Mouse (Mus musculus): ENCODE data around the gene Samd8.

Gene Samd8

DNA sequence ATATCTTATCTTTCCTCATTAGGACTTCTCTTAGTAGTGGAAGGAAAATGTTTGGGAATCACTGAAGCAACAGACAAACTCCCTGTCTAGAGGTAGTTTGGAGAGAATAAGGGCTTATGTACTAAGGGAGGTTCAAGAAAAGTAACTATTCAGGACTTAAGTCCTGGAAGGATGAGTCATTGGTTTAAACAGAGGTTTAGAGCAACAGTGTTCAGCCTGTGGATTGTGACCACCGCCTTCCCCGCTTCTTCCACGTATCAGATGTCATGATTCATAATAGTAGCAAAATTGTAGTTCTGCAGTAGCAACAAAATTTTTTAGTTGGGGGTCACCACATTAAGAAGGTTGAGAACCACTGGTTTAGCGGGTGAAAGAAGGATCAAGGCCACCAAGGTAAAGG lies 50.3 kb downstream of the Samd8 start:
- DNase-seq (ENCODE audit: low spot score) = no peak

DNA sequence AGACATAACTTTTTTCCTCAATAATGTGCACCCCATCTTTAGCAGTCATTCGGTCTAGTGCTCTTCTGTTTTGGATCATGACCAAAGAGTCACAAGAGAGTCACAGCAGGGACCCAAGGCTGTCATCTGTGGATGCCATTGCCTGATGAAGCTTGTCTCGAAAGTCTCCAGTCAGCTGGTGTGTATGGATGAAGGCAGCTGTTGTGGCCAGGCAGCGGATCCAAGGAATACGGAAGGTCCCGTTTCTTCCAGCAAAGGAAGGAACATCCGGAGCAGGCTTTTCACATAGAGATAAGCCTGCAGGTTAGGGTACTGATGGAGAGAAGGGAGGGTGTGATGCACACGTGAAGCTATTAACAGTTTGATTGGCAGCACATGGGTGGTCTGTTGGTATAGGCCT lies 51.3 kb downstream of the Samd8 start:
- DNase-seq (ENCODE audit: low spot score) = no peak

DNA sequence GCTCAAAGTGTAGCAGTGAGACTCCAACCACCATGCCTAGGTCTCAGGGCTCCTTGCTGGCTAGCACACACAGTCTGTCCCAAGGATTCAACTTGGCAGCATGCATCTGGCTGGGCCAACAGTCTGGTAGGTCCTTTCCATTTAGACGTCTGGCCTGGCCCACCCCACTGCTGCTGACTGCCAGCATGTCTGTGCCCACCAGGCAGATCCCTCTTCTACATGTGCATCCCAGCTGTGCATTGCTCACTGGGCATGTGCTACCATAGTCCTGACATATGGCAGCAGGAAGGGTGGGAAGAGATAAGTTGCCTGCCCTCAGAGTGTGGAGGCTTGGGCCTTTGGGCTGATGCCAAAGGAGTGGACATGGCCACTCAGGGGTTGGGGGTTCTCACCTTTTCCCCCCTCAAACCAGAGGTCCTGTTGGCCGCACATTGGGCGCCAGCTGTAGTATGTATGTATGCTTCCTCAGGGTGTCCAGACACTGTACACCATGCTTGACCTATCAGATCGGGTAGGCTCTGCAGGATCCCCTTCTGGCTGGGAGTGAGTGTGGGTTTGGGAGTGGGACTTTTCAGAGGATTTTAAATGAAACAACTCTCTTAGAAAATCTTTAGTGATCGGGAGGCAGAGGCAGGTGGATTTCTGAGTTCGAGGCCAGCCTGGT lies 52.3 kb downstream of the Samd8 start:
- DNase-seq (ENCODE audit: low spot score) = no peak

DNA sequence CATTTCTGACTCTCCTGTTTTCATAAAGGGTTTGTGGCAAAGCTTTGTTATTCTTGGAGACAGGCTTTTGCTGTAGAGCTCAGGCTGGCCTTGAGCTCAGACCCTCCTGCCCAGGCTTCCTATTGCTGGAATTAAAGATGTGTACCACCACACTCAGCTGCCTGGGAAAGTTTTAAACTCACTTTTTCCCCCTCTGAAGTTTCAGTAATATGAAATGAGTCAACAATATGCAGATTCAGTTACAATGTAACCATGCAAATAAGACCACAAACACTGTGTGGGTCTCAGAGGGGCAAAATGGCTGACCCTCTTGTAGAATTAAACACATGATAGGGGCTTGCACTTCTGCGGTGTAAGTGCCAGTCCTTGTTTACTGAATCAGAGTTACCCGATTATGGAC lies 55.9 kb downstream of the Samd8 start:
- no peak for DNase-seq (ENCODE audit: low spot score)

DNA sequence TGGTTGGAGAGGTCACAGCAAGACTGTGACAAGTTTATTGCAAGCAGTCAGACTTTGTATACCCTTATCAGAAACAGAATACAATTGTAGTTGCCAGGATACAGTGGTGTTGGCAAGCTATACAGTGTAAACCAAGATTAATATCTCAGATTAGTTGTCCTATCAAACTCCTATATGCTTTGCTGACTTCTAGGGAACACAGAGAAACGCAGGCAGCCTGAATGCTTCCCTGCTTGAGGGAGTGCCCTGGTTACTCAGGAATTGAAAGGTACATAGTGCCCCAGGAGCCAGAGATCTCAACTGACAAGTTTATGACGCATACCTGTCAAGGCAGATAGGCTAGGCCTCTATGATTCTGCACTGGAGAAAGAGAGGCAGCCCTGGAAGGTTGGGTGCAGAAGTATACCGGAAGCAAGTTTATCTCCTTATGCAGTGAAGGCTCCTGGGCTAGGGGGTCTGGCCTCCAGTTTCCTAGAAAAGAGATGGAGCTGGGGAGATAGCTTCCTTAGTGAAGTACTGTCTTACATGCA lies 56.4 kb downstream of the Samd8 start:
- peak; percentile 70 for DNase-seq (ENCODE audit: low spot score)

DNA sequence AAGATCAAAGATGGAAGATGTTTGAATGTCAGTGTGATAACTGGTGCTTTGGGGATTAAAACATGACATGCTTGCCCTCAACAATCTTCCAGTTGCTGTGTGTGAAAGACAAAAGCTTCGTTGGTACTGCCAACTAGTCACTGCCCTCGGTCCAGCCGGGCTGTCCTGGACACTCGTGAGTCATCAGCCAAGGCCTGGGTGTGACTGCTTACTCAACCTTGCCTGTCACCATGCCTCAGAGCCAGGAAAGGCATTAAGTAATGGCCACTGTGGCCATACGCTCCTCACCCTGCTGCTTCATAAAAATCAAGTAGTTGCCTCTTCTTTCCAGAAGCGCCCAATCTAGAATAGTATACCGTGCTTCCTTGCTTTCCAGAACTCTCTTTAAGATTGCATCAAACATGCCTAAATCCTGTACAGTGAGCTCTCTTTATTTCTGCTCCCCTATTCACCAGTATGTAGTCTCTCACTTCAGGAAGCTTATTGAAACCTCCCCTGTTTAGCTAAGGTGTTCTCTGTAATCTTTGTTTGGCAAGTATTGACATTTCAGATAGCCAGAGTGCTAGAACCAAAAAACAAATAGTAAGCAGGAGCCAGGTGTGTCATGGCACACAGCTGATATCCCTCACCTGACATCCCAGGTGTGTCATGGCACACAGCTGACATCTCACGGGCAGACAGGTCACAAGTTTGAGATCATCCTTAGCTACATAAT lies 58.0 kb downstream of the Samd8 start:
- no peak for DNase-seq (ENCODE audit: low spot score)

DNA sequence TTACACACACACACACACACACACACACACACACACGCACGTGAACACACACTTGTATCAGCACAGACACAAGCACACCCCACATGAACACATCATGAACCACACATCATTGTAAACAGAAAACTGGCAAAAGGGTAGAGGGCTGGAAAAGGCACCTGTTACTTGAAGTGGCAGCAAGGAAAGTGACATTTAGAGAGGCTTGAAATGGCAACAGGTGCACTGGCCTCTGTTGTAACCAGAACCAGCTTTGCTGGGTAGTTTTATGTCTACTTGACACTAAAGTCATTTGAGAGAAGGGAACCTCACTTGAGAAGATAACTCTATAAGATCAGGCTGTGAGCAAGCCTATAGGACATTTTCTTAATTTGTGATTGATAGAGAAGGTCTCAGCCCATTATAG lies 59.1 kb downstream of the Samd8 start:
- DNase-seq (ENCODE audit: low spot score) = no peak

DNA sequence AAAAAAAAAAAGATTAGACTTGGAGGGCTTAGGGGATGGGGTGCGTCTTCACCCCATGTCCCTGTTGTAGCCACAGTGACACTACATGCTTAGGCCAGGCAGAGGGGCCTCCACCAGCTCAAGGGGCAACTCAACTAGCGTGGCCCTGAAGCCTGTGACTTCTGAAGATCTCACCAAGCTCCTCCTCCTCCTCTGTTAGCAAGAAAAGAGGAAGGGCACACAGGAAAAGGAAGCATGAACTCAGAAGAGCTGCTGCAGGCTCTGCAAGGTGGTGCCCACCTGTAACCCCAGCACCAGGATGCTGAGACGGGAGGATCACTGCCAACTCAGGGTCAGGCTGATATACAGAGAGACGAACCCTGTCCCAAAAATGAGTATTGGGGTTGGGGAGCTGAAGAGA lies 61.0 kb downstream of the Samd8 start:
- no peak for DNase-seq (ENCODE audit: low spot score)

DNA sequence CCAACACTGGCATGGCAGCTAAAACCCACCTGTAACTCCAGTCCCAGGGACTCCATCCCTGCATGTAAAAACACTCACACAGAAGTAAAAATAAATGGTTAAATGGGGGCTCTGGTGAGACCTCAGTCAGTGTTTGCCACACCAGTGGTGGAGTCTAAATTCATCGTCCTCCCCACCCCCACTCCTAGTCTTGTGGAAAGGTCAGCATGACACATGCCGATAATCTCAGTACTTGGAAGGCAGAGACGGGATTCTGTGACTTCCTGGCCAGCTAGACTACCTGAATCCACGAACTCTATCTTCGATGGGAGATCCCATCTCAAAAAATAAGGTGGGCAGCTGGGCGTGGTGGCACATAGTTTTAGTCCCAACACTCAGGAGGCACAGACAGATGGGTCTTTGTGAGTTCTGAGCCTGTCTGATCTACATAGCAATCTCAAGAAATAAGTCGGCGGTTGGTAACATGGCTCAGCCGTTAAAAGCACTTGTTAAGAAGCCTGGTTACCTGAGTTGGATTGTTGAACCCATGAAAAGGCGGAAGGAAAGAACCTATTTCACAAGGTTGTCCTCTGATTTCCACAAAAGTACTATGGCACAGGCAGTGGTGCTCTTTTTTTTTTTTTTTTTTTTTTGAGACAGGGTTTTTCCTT lies 61.5 kb downstream of the Samd8 start:
- no peak for DNase-seq (ENCODE audit: low spot score)

DNA sequence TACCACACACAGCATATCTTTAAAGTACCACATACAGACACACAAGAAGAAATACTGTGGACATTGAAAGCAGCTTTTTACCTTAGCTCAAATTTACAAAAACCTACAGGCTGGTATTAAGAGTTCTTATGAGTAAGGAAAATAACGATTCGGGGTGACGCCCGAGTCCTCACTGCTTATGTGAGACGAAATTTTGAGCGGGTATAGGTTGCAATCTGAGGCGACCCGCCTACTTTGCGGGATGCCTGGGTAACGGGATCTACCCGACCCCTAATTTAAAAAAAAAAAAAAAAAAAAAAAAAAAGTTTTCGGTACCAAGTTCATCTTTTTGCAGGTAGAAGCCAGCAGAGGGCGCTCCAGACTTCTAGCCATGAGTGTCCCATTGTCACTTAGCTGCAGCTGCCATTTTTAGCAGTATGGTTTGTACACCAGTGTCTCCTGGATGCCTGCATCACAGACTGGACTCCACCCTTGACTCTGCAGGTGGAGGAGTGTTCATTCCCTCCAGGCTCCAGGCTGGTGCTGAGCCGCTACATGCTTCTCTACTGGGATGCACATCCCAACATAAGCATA lies 62.3 kb downstream of the Samd8 start:
- peak; percentile 89 for DNase-seq (ENCODE audit: low spot score)

DNA sequence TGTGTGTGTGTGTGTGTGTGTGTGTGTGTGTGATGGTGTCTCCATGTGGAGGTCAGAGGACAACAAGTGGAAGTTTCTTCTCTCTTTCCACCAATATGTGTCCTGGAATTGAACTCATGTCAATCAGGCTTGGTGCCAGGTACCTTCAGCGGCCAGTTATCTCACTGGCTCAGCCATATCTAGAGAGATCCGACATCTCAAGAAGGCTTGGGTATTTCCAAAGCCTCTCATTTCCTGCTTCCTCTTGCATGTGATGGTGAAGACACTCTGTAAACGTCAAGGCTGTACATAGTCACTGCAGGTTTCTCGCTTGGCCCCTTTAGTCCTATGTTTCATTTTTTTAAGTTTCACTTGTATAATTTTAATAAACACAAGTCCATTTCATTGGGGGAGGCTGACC lies 62.9 kb downstream of the Samd8 start:
- no peak for DNase-seq (ENCODE audit: low spot score)

DNA sequence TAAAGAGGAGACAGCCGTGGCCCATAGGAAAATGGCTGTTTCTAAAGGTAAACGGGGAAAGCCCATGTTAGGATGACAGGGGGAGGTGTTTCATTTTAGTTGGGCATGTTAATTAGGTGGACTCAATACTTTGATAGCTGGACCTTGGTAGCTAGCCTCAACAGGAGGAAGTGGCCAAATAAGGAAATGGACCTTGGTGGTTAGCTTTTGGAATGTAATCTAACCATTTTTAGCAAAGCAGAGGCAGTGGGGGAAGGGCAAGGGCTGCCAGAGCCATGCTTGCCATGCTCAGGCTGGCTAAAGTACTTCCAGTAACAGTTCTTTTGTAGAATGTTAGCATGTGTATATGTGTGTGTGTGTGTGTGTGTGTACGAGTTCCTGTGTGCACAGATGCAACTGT lies 63.5 kb downstream of the Samd8 start:
- no peak for DNase-seq (ENCODE audit: low spot score)

DNA sequence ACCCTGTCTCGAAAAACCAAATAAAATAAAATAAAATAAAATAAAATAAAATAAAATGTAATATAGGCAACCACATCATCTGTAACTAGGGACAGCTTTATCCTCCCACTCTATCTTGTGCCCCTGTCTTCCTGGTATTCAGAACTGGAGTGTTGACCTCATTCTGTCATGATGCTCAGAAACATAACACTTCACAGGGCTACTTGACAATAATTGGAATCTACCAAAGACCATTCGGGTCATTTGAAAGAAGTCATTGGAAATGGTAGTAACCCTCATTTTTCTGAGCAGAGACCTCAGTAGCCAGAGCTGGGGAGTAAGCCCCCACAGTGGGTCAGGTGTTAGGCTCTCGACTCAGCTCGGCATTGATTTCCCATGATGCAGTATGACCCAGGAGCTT lies 64.3 kb downstream of the Samd8 start:
- DNase-seq (ENCODE audit: low spot score) = no peak

DNA sequence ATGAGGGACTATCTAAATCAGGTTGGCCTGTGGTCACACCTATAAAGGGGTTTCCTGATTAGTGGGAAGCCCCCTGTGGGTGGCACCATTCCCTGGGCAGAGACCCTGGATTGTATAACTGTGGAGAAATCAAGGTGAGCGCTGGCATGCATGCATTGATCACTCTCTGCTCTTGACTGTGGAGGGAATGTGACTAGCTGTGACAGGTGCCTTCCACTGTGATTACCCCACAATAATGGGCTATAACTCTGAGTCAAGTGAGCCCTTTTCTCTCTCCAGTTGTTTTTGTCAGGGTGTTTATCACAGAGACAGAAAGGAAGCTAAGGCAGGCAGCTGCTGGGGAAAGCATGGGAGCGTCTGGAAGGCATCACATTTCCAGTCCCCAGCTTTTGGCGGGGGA lies 65.9 kb downstream of the Samd8 start:
- no peak for DNase-seq (ENCODE audit: low spot score)

DNA sequence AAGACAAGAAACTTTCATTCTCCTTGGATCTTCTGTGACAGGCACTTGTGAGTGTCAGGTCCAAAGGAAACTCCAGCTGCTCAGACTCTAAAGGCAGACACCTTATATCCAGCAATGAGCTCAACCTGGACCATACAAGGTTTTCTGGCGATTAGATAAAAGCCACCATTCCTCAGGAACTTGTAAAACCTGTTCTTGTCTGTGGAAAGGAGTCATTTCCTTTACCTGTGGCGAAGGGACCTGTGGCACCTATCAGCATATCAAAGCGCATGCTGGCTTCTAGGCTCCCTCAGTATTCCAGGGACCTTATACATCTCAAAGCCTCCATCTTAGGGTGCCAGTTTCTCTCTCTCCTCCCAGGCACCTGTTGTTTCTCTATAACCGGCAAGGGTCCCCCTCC lies 67.1 kb downstream of the Samd8 start:
- DNase-seq (ENCODE audit: low spot score) = no peak

DNA sequence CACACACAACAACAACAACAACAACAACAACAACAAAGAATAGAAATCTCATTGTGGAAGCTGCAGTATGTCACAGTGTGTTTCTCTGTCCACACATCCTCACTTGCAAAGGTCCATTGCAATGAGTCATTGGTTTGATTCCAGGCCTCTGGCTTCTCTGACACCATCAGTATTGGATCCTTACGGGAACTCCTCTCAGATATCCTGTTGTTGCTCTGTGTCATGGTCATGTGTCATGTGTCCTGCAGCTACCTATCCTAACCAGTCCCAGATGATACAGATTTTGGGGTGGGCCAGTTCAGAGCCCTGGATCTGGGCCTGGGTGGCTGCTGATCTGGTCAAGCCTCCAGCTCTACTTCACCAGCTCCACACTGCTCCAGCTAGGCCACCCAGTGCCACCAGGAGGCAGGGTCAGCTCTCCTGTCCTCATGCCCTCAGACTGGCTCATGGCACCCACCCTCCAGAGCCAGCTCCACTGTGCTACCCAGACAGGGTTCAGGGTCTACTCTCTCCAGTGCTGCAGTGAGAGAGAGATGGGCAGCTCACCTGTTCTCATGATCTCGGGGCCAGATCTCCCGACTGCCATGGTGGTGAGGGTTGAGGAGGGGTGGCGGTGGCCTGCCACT lies 70.7 kb downstream of the Samd8 start:
- no peak for DNase-seq (ENCODE audit: low spot score)

DNA sequence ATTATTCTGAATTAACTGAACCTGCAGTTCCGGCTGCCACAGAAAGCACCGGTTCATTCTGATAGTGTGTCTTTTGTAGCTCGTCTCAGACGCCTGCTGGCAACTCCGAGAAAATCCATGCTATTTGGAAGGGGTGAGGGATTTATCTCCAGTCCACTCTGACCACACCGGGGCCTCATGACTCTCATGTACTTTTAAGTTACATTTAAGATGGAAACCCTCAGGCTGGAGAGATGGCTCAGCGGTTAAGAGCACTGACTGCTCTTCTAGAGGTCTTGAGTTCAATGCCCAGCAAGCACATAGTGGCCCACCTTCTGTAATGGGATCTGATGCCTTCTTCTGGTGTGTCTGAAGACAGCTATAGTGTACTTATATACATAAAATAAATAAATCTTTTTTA lies 72.0 kb downstream of the Samd8 start:
- DNase-seq (ENCODE audit: low spot score) = no peak

DNA sequence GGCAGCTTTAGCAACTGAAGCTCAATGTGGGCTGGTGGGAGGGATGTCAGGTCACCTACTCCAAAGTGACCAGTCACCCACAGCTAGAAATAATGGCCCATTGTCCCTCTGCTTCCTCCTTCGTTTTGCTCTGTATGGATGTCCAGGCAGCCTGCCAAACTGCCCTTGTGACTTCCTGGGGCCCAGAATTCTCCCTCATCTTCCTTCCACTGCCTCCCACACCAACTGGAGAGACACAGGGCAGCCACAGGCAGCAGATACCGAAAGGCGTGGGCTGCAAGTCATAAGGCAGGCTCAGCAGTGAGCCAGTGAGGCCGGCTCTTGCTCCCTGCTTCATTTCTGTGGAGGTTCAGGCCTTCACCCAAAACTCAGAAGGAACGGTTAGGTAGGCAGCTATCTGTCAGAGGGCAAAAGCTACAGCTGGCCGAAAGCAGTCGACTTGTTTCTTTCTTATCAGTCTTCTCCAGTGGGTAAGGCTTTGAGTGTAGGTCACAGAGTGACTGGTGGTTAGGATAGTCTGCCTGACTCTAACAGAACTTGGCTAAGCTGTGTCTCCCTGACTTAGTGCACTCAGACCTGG lies 72.6 kb downstream of the Samd8 start:
- DNase-seq (ENCODE audit: low spot score) = peak; percentile 76

DNA sequence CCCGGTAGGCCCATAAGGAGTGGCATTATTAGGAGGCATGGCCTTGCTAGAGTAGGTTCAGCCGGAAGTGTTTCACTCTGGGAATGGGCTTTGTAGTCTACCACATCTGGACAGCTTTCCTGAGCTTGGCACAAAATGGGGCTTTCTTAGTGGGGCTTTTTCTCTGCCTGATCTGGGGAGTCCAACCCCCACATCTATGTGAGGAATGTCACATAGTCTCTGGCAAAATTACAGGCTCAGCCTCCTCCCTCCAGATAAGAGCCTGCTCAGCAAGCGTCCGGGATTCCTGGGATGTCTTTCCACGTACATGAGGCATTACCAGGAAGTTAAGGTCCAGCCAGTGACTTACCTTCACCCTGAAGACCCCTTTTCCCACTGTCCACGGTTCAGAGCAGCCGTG lies 73.6 kb downstream of the Samd8 start:
- DNase-seq (ENCODE audit: low spot score) = no peak

DNA sequence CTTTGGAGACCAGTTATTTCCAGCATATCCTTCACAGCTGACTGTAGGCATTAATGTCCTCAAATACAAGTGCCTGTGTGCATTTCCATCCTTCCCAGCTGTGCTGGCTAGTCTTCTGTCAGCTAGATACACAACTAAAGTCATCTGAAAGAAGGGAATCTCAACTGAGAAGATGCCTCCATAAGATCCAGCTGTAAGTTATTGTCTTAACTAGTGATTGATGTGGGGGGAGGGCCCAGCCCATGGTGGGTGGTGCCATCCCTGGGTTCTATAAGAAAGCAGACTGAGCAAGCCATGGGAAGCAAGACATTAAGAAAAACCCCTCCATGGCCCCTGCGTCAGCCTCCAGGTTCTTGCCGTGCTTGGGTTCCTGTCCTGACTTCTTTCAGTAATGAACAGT lies 74.6 kb downstream of the Samd8 start, which contains the start of gene Vdac2:
Vdac2 (plus strand) TSS at position 301 of the 400 bp plus-strand sequence.
- no peak for DNase-seq (ENCODE audit: low spot score)

DNA sequence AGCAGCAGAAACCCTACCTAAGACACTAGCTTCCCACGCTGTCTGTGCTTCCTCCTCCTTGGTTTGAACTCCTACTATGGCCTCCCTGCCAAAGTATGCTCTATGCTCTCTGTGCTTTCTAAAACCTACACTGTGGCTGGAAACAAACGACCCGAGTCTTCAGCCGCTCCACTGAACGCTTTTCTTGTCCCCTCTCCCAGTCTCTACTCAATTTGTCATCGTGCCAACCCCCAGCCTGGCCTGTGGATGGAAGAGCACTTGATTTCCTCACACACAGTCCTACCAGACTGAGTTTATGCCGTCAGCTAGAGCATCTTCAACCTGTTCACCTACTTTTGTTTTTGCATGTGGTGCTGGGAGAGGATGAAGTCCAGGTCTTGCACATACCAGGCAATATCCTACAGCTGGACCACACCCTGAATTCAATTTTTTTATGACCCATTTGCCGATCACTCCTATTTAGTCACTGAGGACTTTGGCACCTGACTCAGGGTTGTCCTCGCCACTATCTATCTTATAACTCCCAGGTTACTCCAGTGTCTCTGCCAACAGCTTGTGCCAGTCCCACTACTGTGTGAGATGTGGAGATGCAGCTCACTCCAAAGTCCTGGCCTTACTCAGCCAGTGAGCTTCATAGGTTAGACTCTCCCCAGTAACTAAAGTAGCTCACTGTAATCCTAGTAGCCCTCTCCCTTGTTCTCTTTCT lies 75.6 kb downstream of the Samd8 start:
- no peak for DNase-seq (ENCODE audit: low spot score)
